Mouse (Mus musculus) urinary bladder, adult 2 months (tissue): Measurements from ENCODE around the gene Lyz1. TPM values are rescaled to one million over a fixed set of nuclear protein-coding genes. Genes with fewer than 3 reads are reported as not detected.
"Not testable (repeated sequence)": the region's sequence is repeated elsewhere in the genome, so short reads cannot be mapped to it uniquely, and the experiment has no call there.

Experiments used
- DNase-seq: peaks from one replicate; pipeline ENCODE4 v3.0.0; 2022; ENCODE audit warnings: low spot score
- polyA plus RNA-seq: library from polyadenylated mRNA; depleted of rRNA; stranded (reverse); fragments of >200 nt; gene quantifications from 2 replicates; pipeline ENCODE4 v1.2.3, GENCODE M21; 2012; rRNA removed

Gene Lyz1
- polyA plus RNA-seq: 9.3 and 12.6 TPM in 2 replicates

- DNase-seq: no peak
Measured at GRCm38 (mm10) chr10:117292671-117293070, at the start of gene Lyz1. Gene Lyz1 (minus strand): TSS chr10:117292868.

DNA sequence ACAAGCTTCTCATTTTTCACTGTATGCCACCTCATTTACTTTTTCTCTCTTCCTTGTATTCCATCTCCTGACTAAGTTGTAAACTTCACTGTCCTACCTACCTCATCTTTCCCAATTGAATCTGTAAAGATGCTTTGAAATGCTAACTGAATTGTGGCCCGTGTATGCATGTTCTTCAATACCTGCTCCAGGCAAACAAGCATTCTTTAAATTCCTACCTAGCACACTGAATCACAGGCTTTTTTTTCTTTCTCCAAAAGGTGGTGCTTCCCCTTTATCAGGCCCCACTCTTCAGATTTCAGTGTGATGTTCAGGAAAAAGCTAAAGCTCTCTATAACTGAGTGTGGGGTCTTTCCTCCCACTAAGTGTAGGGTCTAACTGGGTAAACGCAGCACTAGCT, 49.7 kb upstream of the Lyz1 start:
- DNase-seq: no peak

GRCm38 (mm10) chr10:117341029-117341428, 48.4 kb upstream of the Lyz1 start:
- no peak for DNase-seq

DNA sequence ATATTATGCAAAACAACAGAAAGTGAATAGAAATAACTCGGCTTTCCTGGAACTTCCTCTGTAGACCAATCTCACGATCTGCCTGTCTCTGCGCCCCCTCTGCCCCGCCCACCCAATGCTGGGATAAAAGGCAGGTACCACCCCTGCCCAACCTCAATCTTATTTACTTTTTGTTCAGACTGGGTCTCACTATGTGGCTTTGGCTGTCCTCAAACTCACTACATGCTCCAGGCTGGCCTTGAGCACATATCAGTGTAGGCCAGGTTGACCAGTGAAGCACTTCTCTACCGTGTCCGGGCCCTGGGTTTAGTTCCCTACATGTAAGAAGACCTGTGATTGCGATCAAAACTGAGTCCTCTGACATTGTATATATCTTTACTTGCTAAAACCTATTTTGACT, 46.6 kb upstream of the Lyz1 start:
- DNase-seq: no peak

- DNase-seq: no peak
Measured at GRCm38 (mm10) chr10:117337946-117338345, 45.3 kb upstream of the Lyz1 start.

DNA sequence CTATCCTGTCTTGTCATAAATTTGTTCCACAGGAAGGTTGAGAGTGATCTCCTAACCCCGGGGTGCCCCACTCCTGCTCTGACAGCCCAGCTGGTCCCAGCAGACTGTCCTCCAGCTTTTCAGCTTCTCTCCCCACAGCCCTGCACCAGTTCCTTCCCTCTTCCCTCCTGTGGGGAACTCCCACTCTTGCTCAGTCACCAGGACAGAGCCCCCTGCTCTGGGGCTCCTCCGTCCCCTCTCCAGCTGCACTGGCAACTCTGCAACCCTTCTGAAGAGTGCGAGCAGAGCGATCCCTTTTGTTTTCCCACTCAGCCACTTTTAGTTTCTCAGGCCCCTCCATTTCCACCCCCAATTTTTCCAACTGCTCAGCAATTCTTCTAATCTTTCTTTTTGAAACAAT, 43.0 kb upstream of the Lyz1 start:
- DNase-seq: no peak

DNA sequence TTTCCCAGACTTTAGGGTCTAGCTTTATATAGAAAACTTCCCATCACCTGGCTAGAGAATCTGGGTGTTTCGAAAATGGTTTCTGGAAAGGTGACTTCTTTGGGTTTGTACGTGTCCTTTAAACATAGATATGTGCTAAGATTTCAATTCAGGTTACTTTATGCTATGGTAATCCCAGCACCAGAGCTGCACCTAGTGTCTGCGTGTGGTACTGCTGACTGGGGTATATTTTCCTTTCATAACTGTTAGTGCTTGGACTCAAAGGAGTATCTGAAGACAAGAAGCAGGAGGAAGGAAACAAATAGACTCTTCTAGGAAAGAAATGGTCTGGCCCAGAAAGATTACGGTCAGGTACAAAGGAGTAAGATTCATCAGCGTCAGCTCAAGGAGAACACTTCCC, 37.9 kb upstream of the Lyz1 start:
- no peak for DNase-seq

DNA sequence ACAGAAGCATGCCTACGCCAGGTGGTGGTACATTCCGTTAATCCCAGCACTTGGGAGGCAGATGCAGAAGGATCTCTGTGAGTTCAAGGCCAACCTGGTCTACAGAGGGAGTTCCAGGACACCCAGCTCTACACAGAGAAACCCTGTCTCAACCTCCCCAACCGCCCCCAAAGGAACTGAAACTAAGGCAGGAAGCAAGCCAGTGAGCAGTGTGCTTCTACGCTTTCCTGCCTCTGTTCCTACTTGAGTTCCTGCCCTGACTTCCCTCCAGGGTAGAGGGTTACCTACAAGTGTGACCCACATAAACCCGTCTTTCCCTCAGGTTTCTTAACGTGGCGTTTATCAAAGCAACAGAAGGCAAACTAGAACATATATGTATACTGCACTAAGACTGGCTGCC, 31.1 kb upstream of the Lyz1 start:
- DNase-seq: no peak

- DNase-seq: no peak
Measured at GRCm38 (mm10) chr10:117322630-117323029, 30.0 kb upstream of the Lyz1 start.

DNA sequence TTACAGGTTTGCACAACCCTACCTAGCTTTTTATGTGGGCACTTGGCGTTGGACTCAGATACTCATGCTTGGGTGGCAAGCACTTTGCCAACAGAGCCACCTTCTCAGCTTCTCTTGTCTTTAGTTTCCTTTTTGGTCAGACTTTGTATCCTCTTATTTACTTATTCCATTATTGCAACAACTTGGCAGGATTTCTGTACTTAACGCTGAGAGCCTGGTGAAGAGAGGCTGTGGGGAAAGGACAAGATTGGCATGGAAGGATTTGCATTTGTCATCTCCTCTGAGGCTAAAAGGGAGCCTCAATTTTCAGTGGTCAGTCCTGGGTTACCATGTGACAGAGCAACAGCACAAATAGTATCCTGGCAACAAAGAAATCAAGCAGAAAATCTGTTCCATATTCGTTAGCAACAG, 27.9 kb upstream of the Lyz1 start:
- DNase-seq: no peak

- no peak for DNase-seq
Measured at GRCm38 (mm10) chr10:117316391-117316790, 23.7 kb upstream of the Lyz1 start.

GRCm38 (mm10) chr10:117313133-117313532, 20.5 kb upstream of the Lyz1 start:
- DNase-seq: no peak

DNA sequence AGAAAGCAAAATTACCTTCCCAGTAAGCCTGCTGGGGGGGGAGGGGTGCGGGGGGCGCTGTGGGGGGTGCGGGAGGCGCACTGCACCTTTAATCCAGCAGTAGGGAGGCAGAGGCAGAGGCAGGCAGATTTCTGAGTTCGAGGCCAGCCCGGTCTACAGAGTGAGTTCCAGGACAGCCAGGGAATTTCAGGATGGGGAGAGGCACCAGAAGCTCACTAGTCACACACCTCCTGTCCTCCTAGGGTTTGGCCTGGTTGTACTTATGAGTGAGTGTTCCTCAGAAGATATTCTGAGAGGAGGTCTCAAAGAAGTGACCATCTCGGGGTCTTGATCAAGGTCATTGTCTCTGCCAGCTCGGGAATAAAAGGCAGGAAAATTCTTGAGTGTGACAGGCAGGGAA, 19.5 kb upstream of the Lyz1 start:
- no peak for DNase-seq

DNA sequence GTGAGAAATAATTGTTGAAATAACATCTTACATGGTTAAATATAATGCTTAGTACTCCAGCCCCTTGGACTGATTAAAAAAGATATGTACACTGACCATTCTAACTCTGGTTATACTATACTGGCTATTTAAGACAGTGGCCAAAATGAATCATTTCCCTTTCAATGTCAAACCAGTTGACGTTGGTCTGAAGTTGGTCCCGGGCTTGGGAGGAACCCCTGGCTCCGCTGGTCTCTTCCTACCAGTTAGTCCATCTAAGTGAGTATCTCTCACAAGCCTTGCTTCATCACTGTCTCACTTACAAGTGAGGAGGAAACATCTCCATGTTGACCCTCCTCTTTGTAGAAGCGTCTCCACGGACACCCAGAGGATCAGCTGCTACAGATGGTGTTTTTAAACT, 11.7 kb upstream of the Lyz1 start:
- no peak for DNase-seq

GRCm38 (mm10) chr10:117301688-117302087, 9.0 kb upstream of the Lyz1 start:
- DNase-seq: no peak

GRCm38 (mm10) chr10:117299901-117300520, 7.3 kb upstream of the Lyz1 start:
- DNase-seq: no peak

DNA sequence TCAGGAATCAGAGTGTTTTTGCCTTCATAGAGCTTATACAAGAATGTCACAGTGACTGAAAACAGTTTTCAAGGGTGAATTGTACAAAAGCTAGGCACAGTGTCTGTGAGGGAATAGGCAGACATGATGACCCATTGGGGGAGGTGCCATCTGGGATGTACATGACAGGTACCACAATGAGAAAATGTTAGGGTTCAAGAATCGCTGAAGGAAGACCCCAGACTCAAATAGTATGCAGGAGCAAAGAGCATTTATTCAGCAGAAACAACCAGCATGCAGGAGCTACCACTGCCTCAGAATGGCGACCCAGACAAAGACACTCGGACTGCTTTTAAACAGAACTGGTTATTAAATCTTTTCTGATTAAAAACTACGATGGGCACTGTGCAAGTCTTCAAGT, 6.4 kb upstream of the Lyz1 start:
- no peak for DNase-seq

GRCm38 (mm10) chr10:117298336-117298735, 5.7 kb upstream of the Lyz1 start:
- no peak for DNase-seq

DNA sequence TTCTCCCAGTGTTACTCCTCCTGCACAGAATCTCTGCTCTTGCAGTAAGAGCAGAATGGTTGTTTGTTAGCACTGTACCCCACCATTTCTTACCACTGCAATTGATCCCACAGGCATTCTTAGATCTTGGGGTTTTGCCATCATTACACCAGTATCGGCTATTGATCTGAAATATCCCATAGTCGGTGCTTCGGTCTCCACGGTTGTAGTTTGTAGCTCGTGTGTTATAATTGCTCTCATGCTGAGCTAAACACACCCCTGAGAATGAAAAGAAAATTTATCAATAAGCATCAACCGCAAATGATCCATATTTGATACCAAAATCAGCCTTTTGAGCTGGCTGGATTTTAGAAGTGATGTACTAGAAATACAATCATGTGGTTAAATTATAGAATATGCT, 1.7 kb downstream of the Lyz1 start:
- DNase-seq: not testable (repeated sequence)

- no peak for DNase-seq
Measured at GRCm38 (mm10) chr10:117290046-117290870, 2.4 kb downstream of the Lyz1 start.

- not testable (repeated sequence) for DNase-seq
Measured at GRCm38 (mm10) chr10:117289034-117289505, 3.6 kb downstream of the Lyz1 start.

- no peak for DNase-seq
Measured at GRCm38 (mm10) chr10:117288197-117289033, 4.3 kb downstream of the Lyz1 start.
